Mouse (Mus musculus) MN1 (cell line): ENCODE data around the gene Lmtk2.
A peak's percentile ranks its signal among the peaks of the same experiment; 100 is the strongest.

Experiments
- DNase-seq: peaks from one replicate; pipeline ENCODE4 v3.0.0-alpha.2; 2016; ENCODE audit warnings: low spot score

The Lmtk2 gene

DNA sequence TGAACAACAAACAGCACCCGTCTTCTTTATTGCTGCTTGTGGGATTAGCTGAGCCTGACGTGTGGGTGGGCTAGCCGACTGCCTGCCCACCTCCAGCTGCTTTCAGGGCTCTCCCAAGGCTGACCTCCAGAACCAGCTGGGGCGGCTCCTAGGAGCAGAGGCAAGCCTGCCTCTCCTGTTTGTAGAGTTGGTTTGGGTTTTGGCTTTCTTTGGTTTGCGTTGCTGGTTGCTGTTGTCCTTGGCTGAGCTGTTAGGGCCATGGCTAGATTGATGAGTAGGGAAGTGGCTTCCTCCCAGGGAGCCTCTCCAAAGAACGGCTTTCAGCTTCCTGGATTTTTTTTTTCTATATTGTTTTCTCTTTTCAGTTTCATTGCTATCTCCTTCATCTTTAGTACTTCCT is 78.0 kb downstream of the Lmtk2 start:
- no peak for DNase-seq

DNA sequence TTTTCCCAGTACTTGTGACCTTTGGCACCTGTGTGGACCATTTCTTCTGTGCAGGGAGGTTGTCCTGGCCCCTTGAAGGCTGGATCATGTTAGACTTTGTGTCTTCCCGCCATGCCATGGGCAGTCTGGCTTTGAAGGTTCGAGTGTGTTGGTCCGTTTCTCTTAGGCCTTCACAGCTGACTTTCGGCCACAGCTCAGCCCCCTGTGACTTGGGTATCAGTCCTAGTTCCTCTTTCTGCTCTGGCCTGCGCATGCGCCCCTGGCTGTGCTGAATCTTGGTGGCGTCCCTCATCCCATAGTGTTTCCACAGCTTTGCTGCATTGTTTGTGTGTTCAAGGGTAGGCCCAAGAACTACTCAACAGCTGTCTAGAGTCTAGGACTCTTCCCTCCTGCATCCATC is 81.0 kb downstream of the Lmtk2 start:
- DNase-seq = no peak

DNA sequence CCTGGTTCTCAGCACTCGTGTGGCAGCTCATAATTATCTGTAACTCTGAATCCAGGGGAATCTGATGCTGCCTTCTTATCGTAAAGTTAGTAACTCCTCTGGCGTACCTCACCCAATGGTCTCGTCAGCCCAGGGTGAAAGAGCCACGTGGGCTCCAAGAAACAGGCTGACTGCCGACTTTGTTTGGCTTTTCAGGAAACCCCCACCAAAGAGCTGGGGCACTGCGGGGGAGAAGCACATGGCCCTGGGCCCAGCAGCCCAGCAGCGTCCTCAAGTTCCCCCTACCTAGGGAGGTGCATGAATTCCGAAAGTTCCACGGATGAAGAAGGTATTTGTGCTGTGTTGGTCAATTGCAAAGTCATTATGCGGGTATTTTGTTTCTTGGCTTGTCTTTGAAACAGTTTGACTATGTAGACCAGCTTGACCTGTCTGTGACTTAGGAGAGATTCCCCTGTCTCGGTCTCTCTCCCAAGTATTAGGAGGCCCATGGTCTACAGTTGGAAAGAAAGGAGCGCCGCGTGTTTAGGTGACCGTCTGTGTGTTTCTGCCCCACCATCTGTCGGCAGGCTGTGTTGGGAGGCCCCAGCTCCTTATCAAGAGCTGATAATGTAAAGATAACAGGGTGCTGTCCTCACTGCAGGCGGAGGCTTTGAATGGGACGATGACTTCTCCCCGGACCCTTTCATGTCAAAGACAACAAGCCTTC is 82.5 kb downstream of the Lmtk2 start:
- DNase-seq = no peak

DNA sequence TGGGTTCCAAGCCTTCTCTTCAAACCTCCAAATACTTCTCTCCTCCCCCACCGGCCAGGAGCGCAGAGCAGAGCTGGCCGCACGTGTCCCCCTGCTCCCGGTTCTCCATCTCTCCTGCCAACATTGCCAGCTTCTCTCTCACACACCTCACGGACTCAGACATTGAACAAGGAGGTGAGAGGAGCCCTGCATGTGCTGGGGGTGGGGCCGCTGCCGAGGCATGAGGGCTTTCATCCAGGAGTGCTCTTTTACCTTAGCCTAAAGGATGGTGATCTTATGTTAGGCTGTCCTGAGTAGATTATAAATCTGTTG is 83.0 kb downstream of the Lmtk2 start:
- DNase-seq = no peak

DNA sequence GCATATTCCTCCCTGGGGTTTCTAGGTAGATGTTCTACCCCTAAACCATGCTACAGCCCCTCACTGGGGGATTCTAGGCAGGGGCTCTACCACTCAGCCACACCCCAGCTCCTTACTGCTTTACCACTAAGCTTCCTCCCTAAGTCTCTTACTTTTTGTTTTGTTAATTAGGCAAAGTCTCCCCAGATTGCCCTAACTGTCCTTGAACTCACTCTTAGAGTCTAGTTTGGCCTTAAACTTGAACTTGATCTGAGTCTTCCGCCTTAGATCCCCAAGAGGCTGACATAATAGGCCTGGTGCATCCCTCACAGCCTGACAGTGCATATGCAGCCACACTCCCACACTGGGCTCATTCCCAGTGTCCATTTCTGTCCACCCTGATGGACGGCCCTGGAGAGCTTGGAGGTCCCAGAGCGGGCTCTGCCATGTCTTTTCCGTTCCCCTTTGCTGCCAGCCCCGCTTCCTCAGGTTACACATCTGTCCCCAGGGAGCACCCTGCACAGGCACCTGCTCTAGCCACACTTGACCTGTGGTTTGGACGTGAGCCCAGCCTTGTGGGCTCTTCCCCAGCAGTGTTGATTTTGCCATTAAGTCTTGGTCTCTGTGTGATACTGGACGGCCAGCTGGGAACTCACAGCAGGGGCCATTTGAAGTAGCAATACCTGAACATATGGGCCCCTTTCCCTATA is 83.6 kb downstream of the Lmtk2 start:
- DNase-seq = peak; percentile 63

DNA sequence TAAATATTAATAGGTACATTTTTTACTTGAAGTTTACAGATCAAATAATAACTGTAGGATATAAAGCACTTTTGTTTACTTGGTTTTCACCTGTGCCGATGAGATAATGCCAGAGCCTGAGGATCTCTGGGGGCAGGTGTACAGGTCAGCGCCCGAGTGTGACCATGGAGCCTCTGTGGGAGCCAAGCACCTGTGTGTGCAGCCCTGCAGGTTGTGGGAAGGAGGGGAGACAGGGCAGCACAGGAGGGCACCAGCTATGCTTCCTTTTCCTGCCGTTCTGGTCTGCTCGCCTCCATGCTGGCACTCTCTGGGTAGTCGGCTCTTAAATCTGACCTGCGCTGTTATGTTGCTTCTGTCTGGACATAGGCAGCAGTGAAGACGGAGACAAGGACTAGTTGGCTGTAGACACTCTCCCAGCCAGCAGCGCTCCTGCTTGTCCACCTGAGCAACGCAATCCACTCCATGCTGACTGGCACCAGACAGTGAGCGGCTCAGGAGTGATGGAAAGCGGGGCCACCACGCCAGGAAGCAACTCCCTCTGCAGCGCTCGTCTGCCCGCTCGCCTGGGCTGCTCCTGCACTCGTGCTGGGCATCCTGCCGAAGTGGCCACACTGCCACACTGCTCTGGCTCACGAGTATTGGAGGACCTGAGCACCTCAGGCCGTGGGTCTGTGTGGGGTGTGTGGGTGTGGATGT is 84.3 kb downstream of the Lmtk2 start:
- no peak for DNase-seq

DNA sequence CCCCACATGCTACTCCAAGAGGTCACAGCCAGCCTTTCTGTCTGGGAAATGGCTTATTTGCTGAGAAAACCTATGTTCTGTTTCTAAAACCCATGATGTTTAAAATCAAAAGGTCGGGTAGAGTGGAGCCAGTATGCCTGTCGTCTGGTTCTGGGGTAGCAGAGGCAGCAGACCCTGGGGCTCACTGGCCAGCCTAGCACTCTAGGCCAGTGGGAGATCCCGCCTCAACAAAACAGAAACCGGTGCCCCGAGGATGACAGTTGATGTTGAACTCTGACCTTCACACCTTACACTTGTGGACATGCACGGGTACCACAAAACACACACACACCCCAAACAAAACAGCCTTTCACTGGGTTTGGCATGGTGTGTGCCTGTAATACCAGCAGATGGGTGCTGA is 88.2 kb downstream of the Lmtk2 start:
- DNase-seq = no peak

DNA sequence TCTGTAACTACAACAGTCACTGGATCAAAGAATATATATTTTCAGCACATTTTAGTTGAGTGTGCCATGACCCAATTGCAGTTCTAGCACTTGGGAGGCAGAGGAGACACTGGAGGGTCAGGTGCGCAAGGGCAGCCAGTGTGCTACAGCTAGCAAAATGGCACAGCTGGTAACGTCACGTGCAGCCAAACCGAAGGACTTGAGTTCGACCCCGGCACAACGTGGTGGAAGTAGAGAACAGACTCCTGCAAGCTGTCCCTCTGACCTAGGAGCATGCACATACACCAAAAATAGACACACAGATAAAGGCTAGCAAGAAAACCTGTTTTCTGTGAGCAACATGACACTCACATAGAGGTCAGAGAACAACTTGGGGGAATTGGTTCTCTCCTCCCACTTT is 89.1 kb downstream of the Lmtk2 start:
- no peak for DNase-seq

DNA sequence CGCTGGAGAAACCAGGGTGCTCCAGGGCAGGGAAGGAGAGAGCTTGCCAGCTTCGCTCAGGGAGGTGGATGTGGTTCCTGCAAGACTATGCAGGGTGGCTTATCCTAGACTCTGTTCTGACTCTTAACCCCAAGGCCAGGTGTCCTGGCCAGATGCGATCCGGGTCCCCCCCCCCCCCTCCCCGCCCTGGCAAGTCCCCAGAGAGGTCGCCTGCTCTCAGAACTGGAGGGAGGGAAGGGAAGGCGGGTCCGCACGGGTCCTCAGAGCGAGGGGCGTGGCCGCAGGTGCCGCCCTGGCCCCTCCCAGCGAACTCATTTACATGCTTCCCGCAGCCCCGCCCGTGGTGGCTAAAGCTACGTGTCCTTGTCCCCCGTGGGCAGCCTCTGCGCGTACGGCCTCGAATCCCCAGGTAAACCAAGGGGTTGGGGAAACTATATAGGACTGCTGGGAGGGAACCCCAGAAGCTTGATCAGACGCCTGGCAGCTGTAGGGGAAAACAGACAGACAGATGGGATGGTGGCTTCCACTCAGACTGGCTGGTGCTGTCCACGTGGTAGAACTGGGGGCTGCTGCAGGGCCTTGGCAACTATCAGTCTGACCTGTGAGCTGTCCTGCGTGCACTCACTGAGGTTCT is 89.8 kb downstream of the Lmtk2 start, which contains the start of gene Bhlha15:
TSS of gene Bhlha15 (plus strand) at position 337 of the 634 bp plus-strand sequence.
- no peak for DNase-seq

DNA sequence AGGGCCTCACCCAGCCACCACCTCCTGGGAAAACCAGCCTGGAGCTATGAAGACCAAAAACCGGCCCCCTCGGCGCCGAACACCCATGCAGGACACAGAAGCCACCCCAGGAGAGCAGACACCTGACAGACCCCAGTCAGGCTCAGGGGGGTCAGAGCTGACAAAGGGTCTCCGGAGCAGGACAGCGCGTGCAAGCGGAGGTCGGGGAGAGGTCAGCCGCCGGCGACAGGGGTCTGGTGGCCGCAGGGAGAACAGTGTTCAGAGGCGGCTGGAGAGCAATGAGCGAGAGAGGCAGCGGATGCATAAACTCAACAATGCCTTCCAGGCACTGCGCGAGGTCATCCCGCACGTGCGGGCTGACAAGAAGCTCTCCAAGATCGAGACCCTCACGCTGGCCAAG is 90.8 kb downstream of the Lmtk2 start:
- no peak for DNase-seq

DNA sequence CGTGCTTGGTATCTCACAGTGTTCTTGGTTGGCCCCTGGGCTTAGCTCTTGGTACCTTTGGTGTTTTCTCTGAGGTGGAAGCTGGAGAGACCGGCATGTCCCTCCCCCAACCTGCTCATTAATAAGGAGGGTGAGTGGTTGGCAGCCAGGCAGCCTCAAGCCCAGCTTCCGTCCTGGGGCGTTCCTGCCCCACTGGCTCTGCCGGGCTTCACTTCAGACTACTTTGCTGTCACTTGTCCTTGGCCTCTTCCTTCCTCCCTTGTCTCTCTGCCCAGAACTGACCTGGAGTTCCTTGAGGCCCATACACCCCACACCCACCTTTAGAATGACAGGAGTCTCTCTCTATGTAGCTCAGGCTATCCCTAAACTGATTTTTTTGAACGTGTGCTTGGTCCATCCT is 92.4 kb downstream of the Lmtk2 start:
- no peak for DNase-seq

DNA sequence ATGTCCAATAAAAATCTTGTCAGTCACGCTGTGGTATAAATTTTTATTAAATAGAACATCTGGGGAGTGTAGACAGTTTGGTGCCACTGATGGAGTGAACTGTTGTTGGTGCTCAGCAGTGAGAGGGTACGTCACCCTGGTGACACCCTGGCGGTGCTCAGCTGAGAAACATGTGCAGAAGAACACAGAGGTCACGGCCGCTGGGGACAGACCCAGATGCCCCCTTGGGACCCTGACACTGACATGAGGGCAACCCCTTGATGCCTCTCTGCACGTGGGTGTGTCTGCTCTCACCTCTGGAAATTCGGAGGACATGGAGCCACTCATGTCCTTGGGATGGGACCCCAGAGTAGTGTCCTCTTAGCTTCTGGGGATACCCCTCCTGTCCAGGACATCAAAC is 94.2 kb downstream of the Lmtk2 start:
- DNase-seq = no peak

DNA sequence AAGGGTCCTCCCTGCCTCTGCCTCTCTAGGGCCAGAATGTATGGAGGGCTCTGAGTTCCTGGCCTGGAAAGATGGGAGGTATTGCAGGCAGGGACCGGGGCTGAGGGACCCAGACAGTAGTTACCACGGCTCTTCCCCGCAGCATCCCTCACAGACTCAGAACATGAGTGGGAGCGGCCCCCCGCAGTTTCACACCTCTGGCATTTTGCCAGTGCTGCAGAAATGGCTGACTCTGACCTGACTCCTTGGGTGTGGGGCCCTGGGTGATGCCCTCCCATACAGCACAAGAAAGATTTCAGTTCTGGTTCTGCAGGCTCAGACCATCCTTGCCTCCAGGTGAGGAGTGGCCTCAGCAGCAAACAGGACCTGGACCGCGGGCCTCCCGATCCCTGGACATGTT is 95.3 kb downstream of the Lmtk2 start:
- DNase-seq = no peak

DNA sequence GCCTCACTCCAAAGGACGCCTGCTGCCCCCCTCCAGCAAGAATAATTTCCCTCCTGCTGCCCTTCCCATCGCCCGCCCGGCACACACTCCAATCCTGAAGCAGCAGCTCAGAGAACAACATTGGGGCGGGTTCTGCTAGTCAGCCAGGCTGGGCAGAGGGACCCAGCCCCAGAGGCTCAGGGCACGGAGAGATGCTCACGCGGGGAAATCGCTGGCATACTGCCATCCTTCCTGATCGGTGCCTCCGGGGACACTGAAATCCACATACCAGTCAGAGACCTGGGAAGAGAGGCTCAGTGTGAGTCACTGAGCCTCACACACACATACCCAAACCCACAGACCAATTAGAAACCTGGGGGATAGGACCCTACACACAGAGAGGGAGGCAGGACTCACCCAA is 100.4 kb downstream of the Lmtk2 start:
- peak; percentile 34 for DNase-seq

DNA sequence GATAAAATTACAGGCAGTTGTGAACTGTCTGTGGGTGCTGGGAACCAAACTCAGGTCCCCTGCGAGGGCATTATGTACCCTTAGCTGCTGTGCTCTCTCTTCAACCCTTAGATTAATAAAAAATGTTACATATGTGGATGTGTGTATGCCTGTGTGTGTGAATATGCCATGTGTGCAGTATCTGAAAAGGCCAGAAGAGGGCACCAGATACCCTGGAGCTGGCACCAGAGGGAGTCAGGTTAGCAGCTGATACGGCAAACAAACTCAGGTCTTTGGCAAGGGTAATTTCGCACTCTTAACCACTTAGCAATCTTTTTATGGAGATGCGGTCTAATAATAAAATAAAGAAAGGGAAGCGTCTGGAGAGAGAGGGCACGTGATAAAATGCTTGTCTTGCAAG is 102.2 kb downstream of the Lmtk2 start:
- no peak for DNase-seq

DNA sequence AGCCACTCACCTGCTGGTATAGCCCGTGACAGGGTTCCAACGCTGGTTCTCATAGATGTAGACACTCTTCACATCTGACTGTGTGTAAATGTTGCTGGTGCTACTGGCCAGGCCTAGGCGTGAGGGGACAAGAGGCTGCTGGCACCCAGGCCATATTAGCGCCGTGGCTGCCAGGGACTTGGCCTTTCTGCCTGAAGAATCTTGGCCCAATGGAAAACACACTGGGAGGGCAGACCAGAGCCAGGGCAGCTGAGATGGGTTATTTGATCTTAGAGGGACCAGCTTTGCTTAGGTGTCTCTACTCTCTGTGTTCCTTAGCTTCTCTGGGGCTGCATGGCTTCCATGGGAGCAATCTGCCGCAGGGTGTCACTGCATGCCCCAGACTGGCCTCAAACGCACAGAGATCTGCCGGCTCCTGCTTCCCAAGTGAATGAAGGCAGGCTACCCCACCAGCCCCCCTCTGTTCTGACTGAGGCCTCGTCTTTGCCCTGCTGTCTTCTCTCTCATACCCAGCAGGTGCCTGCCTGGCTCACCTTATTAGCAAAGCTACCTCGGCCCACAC is 103.2 kb downstream of the Lmtk2 start:
- no peak for DNase-seq

DNA sequence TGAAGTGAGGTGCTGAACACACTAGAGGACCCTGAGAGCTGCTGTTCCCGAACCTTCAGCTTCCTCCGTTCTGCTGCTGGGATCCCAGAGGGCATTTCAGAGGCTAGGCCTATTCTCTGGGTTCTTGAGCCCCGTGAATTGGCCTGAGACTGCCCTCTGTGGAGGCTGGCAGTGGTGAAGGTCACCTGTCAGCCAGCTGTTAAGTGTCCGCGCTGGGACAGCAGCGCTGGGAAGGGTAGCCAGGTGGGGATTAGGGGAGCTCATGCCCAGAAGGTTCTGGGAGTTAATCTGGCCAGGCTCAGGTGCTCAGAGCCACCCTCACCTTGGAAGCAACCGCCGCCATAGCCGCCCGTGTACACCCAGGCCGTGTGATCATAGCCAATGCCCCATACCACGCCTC is 104.1 kb downstream of the Lmtk2 start:
- no peak for DNase-seq

DNA sequence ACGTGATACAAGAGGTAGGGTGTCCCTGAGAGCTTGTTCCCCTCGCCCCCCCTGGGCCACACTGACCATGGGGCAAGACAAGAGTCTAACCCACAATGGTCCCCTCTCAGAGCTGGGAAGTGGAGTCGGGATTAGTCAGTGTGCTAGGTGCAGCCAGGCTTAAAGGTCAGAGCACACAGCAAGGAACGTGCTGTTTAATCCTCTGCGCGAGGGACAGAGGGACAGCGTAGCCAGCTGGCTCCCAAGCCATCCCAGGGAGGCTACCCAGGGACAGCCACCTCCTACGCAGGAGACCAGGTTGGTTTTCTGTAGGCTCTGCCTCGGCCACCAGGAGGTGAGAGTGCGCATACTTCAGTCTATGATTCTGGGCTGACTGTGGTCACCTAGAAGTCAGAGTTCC is 104.7 kb downstream of the Lmtk2 start:
- DNase-seq = no peak

DNA sequence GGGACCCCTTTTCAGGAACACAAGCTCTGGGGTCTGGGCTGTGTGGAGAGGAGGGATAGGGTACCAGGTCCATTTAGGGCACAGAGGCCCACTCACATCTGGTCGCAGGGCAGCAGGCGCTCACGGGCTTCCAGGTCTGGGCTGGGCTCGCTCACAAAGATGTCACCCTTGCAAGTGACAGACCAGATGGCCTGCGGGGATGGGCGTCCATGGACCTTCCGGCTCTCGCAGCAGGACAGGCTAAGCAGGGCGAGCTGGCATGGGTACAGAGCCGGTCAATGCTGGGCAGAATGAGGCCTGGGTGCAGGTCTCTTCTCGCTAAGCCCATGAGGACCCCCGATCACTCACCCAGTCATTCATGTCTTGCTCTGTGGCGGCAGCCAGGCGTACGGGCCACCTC is 105.8 kb downstream of the Lmtk2 start:
- no peak for DNase-seq

DNA sequence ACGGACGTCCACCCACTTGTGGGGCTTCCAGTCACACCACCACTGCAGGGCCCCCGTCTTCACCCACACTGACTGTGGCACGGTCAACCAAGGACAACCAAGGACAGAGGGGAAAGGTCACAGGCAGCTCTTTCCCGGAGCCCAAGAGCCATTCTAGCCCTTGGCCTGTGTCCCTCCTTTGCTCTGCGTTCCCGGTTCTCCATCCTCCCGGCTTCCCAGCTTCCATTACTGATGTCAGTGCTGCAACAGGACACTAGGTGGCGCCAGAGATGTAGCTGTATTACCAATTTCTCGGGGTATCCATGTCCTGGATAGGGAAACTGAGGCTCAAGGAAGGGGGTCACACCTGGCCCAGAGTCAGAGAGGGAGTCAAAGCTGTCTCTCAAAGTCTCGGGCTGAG is 107.2 kb downstream of the Lmtk2 start:
- DNase-seq = peak; percentile 63

DNA sequence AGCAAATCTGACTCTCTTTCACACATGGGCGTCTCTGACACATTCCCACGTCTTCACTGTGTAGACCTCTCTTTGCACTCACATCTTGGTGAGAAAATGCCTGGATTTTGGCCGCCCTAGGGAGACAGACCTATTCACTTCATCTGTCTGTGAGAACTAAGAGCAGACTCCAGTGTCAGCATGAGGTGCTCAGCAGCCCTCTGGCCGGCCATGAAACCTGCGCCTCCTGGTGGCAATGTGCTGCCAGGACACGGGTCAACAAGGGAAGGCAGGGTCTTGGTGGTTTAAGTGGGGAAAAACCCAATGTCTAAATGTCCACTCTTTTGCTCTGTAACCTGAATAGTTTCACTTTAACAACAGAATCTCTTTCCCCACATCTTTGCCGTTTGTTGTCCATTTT is 114.2 kb downstream of the Lmtk2 start:
- peak; percentile 66 for DNase-seq

DNA sequence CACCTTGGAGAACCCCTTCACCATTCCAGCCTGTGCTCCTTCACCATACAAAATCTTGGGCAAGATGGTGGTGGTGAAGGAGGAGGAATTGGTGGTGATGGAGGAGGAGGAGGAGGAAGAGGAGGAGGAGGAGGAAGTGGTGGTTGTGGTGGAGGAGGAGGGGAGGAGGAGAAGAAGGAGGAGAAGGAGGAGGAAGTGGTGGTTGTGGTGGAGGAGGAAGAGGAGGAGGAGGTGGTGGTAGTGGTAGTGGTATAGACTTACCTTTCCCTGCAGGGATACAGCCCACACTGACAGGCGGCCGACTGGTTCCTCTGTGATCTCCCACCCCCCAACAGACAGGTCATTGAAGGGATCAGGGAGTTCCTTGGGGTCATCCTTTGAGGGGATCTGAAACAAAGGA is 115.8 kb downstream of the Lmtk2 start:
- no peak for DNase-seq

DNA sequence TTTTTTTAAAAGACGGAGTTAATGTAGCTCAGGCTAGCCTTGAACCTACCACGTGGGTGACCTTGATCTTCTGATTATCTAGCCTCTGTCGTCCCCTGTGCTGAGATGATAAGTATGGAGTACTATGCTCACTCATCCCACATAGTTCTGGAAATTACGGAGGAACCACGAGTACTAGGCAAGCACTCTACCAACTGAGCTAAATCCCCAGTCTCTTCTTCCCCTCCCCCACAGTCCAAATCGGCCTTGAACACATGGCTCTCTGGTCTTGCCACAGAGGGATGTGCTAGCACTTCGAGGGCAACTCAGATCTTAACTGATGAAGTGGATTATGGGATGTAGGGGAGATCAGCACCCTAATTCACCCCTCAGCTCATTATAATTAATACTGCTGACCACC is 117.8 kb downstream of the Lmtk2 start:
- DNase-seq = no peak
